Mouse (Mus musculus) forebrain, embryonic 10.5 days (tissue): Measurements from ENCODE around the gene Dapk2. TPM values are rescaled to one million over a fixed set of nuclear protein-coding genes. Genes with fewer than 3 reads are reported as not detected.

ENCODE experiments used
- DNase-seq: peaks from one replicate; pipeline ENCODE4 v3.0.0-alpha.2; 2017; ENCODE audit warnings: low spot score; ENCODE audit errors: extremely low spot score
- H3K27ac ChIP-seq: fragments of 300-500 bp; sonication (generic); 2 replicates; pipeline ENCODE4 v1.5.1; 2016; ENCODE audit warnings: mild to moderate bottlenecking
- H3K27me3 ChIP-seq: fragments of 300-500 bp; sonication (generic); 2 replicates; pipeline ENCODE4 v1.6.1; 2016; ENCODE audit warnings: mild to moderate bottlenecking; ENCODE audit not compliant: poor library complexity, severe bottlenecking
- H3K36me3 ChIP-seq: fragments of 300-500 bp; sonication (generic); replicated peaks from 2 replicates; pipeline ENCODE4 v1.6.1; 2016; ENCODE audit warnings: mild to moderate bottlenecking, moderate library complexity
- H3K4me1 ChIP-seq: fragments of 300-500 bp; sonication (generic); 2 replicates; pipeline ENCODE4 v1.6.1; 2016
- H3K4me3 ChIP-seq: fragments of 300-500 bp; sonication (generic); 2 replicates; pipeline ENCODE4 v1.5.1; 2016; ENCODE audit warnings: mild to moderate bottlenecking, moderate library complexity
- H3K9me3 ChIP-seq: fragments of 300-500 bp; sonication (generic); 2 replicates; pipeline ENCODE4 v1.6.1; 2016; ENCODE audit warnings: mild to moderate bottlenecking, moderate library complexity
- WGBS: fragments of 180-500 bp; shearing (Covaris S2); methylation state at CpG from one replicate; pipeline ENCODE4 v1.1.7; 2016; 5-methylcytosine and 5-hydroxymethylcytosine counted together
- polyA plus RNA-seq: library from polyadenylated mRNA; unstranded; fragments of >200 nt; fragmentation: Nextera tagmentation; extraction: Ambion mirVana; gene quantifications from 2 replicates; pipeline ENCODE4 v1.2.1, GENCODE M21; 2016

Dapk2 gene
- polyA plus RNA-seq, 1 experiment from 2014 or later: 8.9 TPM

- no peak for DNase-seq
- Histone ChIP-seq H3K9me3 (no peaks in the 10 kb centered on the region), H3K27ac (no peak overlapping the region), H3K36me3 (no peaks in the 10 kb centered on the region), H3K4me1 (peaks cover 13% of the 10 kb centered on the region), H3K27me3 (peaks cover 46% of the 10 kb centered on the region), H3K4me3 (no peak overlapping the region)
- 86% methylated on average over 6 of the region's 6 CpGs for WGBS
These were observed 4.4 kb upstream of the Dapk2 start for GRCm38 (mm10) chr9:66153594-66153993.

- H3K4me1 ChIP-seq: peaks cover 13% of the 10 kb centered on the region
- WGBS: 93% methylated on average over 9 of the region's 9 CpGs
- H3K27ac ChIP-seq: no peak overlapping the region
- H3K27me3 ChIP-seq: peaks cover 50% of the 10 kb centered on the region
- H3K36me3 ChIP-seq: no peaks in the 10 kb centered on the region
- H3K9me3 ChIP-seq: no peaks in the 10 kb centered on the region
- H3K4me3 ChIP-seq: no peak overlapping the region
- DNase-seq: no peak
These were observed 4.0 kb upstream of the Dapk2 start for GRCm38 (mm10) chr9:66154013-66154412.

- 85% methylated on average over 1 of the region's 1 CpGs for WGBS
These were observed 2.5 kb upstream of the Dapk2 start for GRCm38 (mm10) chr9:66155534-66155933.

GRCm38 (mm10) chr9:66158885-66159430, 935 bp downstream of the Dapk2 start:
- WGBS: 86% methylated on average over 6 of the region's 6 CpGs
- peaks cover 10% of the 10 kb centered on the region for H3K4me1 ChIP-seq
- no peak overlapping the region for H3K27ac ChIP-seq
- H3K36me3 ChIP-seq: no peaks in the 10 kb centered on the region
- H3K4me3 ChIP-seq: peak overlapping the region; percentile 59
- H3K27me3 ChIP-seq: peaks cover 38% of the 10 kb centered on the region
- DNase-seq: no peak
- no peaks in the 10 kb centered on the region for H3K9me3 ChIP-seq

More at GRCm38 (mm10) chr9:66155534-66155933, 2.5 kb upstream of the Dapk2 start:
- Histone ChIP-seq H3K4me3 (no peak overlapping the region), H3K27me3 (peaks cover 59% of the 10 kb centered on the region), H3K36me3 (no peaks in the 10 kb centered on the region), H3K4me1 (peaks cover 13% of the 10 kb centered on the region), H3K27ac (no peak overlapping the region), H3K9me3 (no peaks in the 10 kb centered on the region)
- no peak for DNase-seq

GRCm38 (mm10) chr9:66160155-66160554, 2.1 kb downstream of the Dapk2 start:
- H3K27ac ChIP-seq: no peak overlapping the region
- H3K9me3 ChIP-seq: no peaks in the 10 kb centered on the region
- DNase-seq: no peak
- H3K27me3 ChIP-seq: peaks cover 38% of the 10 kb centered on the region
- H3K36me3 ChIP-seq: no peaks in the 10 kb centered on the region
- peaks cover 13% of the 10 kb centered on the region for H3K4me1 ChIP-seq
- WGBS: 96% methylated on average over 2 of the region's 2 CpGs
- no peak overlapping the region for H3K4me3 ChIP-seq

GRCm38 (mm10) chr9:66162995-66163394, 5.0 kb downstream of the Dapk2 start:
- Histone ChIP-seq H3K27ac (0 out of 2 replicates have a peak overlapping the region, but pooled peaks have one; percentile 25), H3K4me3 (no peak overlapping the region), H3K27me3 (peaks cover 19% of the 10 kb centered on the region), H3K36me3 (no peaks in the 10 kb centered on the region), H3K9me3 (no peaks in the 10 kb centered on the region), H3K4me1 (peaks cover 38% of the 10 kb centered on the region)
- WGBS: 83% methylated on average over 9 of the region's 9 CpGs
- no peak for DNase-seq

GRCm38 (mm10) chr9:66167222-66167621, 9.2 kb downstream of the Dapk2 start:
- Histone ChIP-seq H3K9me3 (no peaks in the 10 kb centered on the region), H3K36me3 (no peaks in the 10 kb centered on the region), H3K4me3 (no peak overlapping the region), H3K27me3 (no peaks in the 10 kb centered on the region), H3K27ac (peak overlapping the region; percentile 74), H3K4me1 (peaks cover 72% of the 10 kb centered on the region)
- 83% methylated on average over 5 of the region's 5 CpGs for WGBS
- no peak for DNase-seq

- Histone ChIP-seq H3K36me3 (0 out of 2 replicates have a peak, but pooled peaks cover 2% of the 10 kb centered on the region), H3K9me3 (no peaks in the 10 kb centered on the region), H3K27me3 (no peaks in the 10 kb centered on the region), H3K4me3 (no peak overlapping the region), H3K4me1 (peaks cover 72% of the 10 kb centered on the region), H3K27ac (peak overlapping the region; percentile 74)
- 28% methylated on average over 1 of the region's 1 CpGs for WGBS
- no peak for DNase-seq
These were observed 10.2 kb downstream of the Dapk2 start for GRCm38 (mm10) chr9:66168233-66168632.

GRCm38 (mm10) chr9:66170506-66170905, 12.5 kb downstream of the Dapk2 start:
- Histone ChIP-seq H3K36me3 (0 out of 2 replicates have a peak, but pooled peaks cover 5% of the 10 kb centered on the region), H3K27me3 (no peaks in the 10 kb centered on the region), H3K4me1 (peaks cover 65% of the 10 kb centered on the region), H3K9me3 (no peaks in the 10 kb centered on the region), H3K4me3 (no peak overlapping the region), H3K27ac (peak overlapping the region; percentile 74)
- 17% methylated on average over 5 of the region's 5 CpGs for WGBS
- DNase-seq: no peak

- no peak for DNase-seq
- Histone ChIP-seq H3K9me3 (no peaks in the 10 kb centered on the region), H3K27me3 (no peaks in the 10 kb centered on the region), H3K4me3 (no peak overlapping the region), H3K27ac (peak overlapping the region; percentile 71), H3K36me3 (0 out of 2 replicates have a peak, but pooled peaks cover 5% of the 10 kb centered on the region), H3K4me1 (peaks cover 56% of the 10 kb centered on the region)
- WGBS: 69% methylated on average over 12 of the region's 12 CpGs
These were observed 13.4 kb downstream of the Dapk2 start for GRCm38 (mm10) chr9:66171275-66171921.

GRCm38 (mm10) chr9:66173316-66173855, 15.4 kb downstream of the Dapk2 start:
- no peaks in the 10 kb centered on the region for H3K27me3 ChIP-seq
- 96% methylated on average over 5 of the region's 5 CpGs for WGBS
- no peaks in the 10 kb centered on the region for H3K9me3 ChIP-seq
- no peak overlapping the region for H3K27ac ChIP-seq
- 0 out of 2 replicates have a peak, but pooled peaks cover 5% of the 10 kb centered on the region for H3K36me3 ChIP-seq
- H3K4me3 ChIP-seq: no peak overlapping the region
- H3K4me1 ChIP-seq: peaks cover 40% of the 10 kb centered on the region
- no peak for DNase-seq

GRCm38 (mm10) chr9:66174985-66175384, 17.0 kb downstream of the Dapk2 start:
- H3K27ac ChIP-seq: no peak overlapping the region
- no peaks in the 10 kb centered on the region for H3K9me3 ChIP-seq
- no peak for DNase-seq
- WGBS: 87% methylated on average over 3 of the region's 3 CpGs
- no peaks in the 10 kb centered on the region for H3K27me3 ChIP-seq
- 0 out of 2 replicates have a peak, but pooled peaks cover 5% of the 10 kb centered on the region for H3K36me3 ChIP-seq
- peaks cover 25% of the 10 kb centered on the region for H3K4me1 ChIP-seq
- H3K4me3 ChIP-seq: no peak overlapping the region

GRCm38 (mm10) chr9:66177975-66178374, 20.0 kb downstream of the Dapk2 start:
- Histone ChIP-seq H3K9me3 (no peaks in the 10 kb centered on the region), H3K36me3 (0 out of 2 replicates have a peak, but pooled peaks cover 5% of the 10 kb centered on the region), H3K27me3 (no peaks in the 10 kb centered on the region), H3K4me3 (no peak overlapping the region), H3K27ac (no peak overlapping the region), H3K4me1 (peaks cover 18% of the 10 kb centered on the region)
- 13% methylated on average over 1 of the region's 1 CpGs for WGBS
- no peak for DNase-seq
